Mouse (Mus musculus): ENCODE measurements at regions not wholly inside any gene's neighbourhood (a gene's known extent, or its start where the extent isn't known, plus 50 kb on each side); places are given as distances from the start of the nearest gene placed in this dataset.

- no peak for TF ChIP-seq POLR2A (IDR thresholded peaks at IDR 0.05; ENCODE audit: low read depth, low read length)
- no peak for TF ChIP-seq CTCF (IDR thresholded peaks at IDR 0.05; ENCODE audit: extremely low read depth, insufficient read length, insufficient replicate concordance, low read depth, low read length)
Observed at GRCm38 (mm10) chr4:150725443-150726135, 73.6 kb upstream of the Slc45a1 start.
